Mouse (Mus musculus) liver, embryonic 12.5 days (tissue): ENCODE results near the gene Isoc2a. TPM values are rescaled to one million over a fixed set of nuclear protein-coding genes. Genes with fewer than 3 reads are reported as not detected.
"Not testable (repeated sequence)": the region's sequence is repeated elsewhere in the genome, so short reads cannot be mapped to it uniquely, and the experiment has no call there.

Source experiments
- ATAC-seq: fragments of 200-750 bp; cut with Nextera tagmentation; 2 replicates; pipeline ENCODE4 v1.8.0; 2017; ENCODE audit warnings: moderate number of reproducible peaks, mild to moderate bottlenecking, moderate library complexity
- H3K27ac ChIP-seq: fragments of 300-500 bp; sonication (generic); 2 replicates; pipeline ENCODE4 v1.5.1; 2016; ENCODE audit warnings: mild to moderate bottlenecking
- H3K27me3 ChIP-seq: fragments of 300-500 bp; sonication (generic); replicated peaks from 2 replicates; pipeline ENCODE4 v1.6.1; 2016; ENCODE audit warnings: mild to moderate bottlenecking, moderate library complexity
- H3K36me3 ChIP-seq: fragments of 300-500 bp; sonication (generic); 2 replicates; pipeline ENCODE4 v1.6.1; 2016; ENCODE audit warnings: mild to moderate bottlenecking, moderate library complexity
- H3K4me1 ChIP-seq: fragments of 300-500 bp; sonication (generic); 2 replicates; pipeline ENCODE4 v1.6.1; 2016
- H3K4me2 ChIP-seq: fragments of 300-500 bp; sonication (generic); 2 replicates; pipeline ENCODE4 v1.6.1; 2016; ENCODE audit warnings: mild to moderate bottlenecking, moderate library complexity
- H3K4me3 ChIP-seq: fragments of 300-500 bp; sonication (generic); 2 replicates; pipeline ENCODE4 v1.5.1; 2016; ENCODE audit warnings: mild to moderate bottlenecking, moderate library complexity
- H3K9ac ChIP-seq: fragments of 300-500 bp; sonication (generic); 2 replicates; pipeline ENCODE4 v1.6.1; 2016; ENCODE audit warnings: mild to moderate bottlenecking, moderate library complexity
- H3K9me3 ChIP-seq: fragments of 300-500 bp; sonication (generic); replicated peaks from 2 replicates; pipeline ENCODE4 v1.6.1; 2016; ENCODE audit warnings: mild to moderate bottlenecking, moderate library complexity
- WGBS: fragments of 180-500 bp; shearing (Covaris S2); methylation state at CpG from one replicate; pipeline ENCODE4 v1.1.7; 2016; ENCODE audit not compliant: insufficient replicate concordance; 5-methylcytosine and 5-hydroxymethylcytosine counted together
- polyA plus RNA-seq: library from polyadenylated mRNA; unstranded; fragments of >200 nt; fragmentation: Nextera tagmentation; extraction: Ambion mirVana; gene quantifications from 2 replicates; pipeline ENCODE4 v1.2.1, GENCODE M21; 2016

Isoc2a gene
- polyA plus RNA-seq, 1 experiment from 2014 or later, result 0.95 TPM

DNA sequence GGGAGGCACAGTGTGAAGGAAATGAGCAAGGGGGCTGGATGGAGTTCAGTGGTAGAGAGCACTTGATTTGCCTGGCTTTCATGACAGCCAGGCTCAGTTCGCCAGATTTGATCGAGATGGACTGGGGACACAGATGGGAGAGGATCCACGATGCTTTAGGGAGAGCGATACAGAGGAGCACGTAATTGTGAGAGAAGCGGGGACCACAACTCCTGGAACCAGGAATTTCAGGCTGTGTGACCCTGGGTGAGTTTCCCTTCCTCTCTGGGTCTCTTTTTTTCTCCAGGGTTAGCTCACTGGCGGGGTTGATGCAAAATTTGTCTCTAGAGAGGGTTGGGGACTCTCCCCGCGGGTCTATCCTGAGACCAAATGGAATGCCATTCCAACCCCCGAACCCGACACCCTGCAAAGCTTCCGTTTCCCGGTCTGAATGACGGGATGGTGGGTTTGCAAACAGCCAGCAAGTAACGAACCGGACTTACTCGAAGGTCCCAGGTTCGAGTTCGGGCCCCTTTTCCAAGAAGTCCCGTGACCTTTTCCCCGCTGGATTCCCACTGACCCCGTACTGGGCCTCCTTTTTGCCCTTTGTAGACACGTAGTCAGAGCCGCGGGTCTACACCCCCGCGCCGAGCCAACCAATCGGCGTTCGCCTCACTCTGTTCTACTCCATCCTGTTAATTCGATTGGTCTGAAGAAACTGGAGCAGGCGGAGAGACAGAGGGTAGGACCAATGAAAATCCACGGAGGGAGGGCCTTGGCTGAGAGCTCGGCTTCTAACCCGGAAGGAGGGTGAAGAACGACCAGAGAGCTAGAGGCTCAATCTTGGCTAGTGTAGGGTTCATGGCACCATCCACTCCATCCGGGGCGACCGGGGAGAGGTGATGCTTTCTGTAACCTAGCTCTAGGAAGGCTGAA is 11.1 kb upstream of the Isoc2a start:
- 4% methylated on average over 40 of the region's 40 CpGs for WGBS
- Histone ChIP-seq H3K9ac (peak overlapping the region; percentile 79), H3K9me3 (no peaks in the 10 kb centered on the region)

DNA sequence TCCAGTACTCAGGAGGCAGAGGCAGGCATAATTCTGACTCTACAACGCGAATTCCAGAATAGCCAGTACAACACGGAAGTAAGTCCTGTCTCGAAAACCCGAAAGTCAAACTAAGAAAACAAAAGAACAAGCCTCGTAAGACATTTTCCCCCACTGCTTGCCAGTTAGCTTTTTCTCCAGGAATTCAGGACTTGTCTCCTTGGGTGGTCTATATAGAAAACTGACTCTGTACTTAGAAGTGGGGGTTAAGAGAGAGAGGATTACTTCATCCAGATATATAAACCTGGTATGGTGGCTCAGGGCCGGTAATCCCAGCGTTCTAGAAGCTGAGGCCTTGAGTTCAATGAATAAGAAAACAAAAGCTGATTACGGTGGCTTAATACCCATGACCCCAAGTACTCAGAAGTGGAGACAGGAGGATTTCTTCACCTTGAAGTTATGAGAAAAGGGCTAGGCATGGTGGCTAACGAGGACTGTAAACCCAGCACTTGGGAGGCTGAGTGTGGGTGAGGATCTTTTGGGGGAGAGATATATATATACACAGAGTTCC is 10.2 kb upstream of the Isoc2a start:
- Histone ChIP-seq H3K4me3 (peak overlapping the region; percentile 68), H3K9ac (peak overlapping the region; percentile 79), H3K9me3 (no peaks in the 10 kb centered on the region), H3K4me2 (peak overlapping the region; percentile 81), H3K27me3 (peaks cover 4% of the 10 kb centered on the region; the same call in 1 of the 2 replicates), H3K27ac (peak overlapping the region; percentile 66), H3K4me1 (peaks cover 23% of the 10 kb centered on the region), H3K36me3 (no peaks in the 10 kb centered on the region)
- no peak for ATAC-seq
- WGBS, result 44% methylated on average over 10 of the region's 10 CpGs

More for the DNA sequence above, 11.1 kb upstream of the Isoc2a start:
- peak; percentile 100 for ATAC-seq
- Histone ChIP-seq H3K27me3 (peaks cover 4% of the 10 kb centered on the region; the same call in 1 of the 2 replicates), H3K4me3 (peak overlapping the region; percentile 68), H3K36me3 (no peaks in the 10 kb centered on the region), H3K27ac (peak overlapping the region; percentile 66), H3K4me2 (peak overlapping the region; percentile 81), H3K4me1 (peaks cover 23% of the 10 kb centered on the region)

DNA sequence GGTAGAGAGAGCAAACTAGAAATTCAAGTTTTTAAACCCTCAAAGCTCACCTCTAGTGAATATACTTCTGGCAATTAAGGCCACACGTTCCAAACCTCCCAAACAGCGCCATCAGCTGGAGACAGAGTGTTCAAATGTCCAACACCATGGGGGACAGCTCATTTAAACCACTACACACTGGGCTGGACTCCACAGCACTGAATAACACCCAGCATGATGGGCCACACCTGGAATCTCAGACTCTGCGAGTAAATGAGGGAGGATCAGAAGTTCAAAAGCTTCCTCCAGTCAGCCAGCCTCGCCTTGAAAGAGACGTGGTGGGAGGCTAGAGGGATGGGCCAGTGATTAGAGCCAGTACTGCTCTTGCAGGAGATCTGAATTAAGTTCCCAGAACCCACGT is 6.8 kb upstream of the Isoc2a start, which contains the start of gene Isoc2b:
Gene Isoc2b, minus strand, starts transcription at position 126 of the 400 bp plus-strand sequence.
- Histone ChIP-seq H3K36me3 (no peaks in the 10 kb centered on the region), H3K9ac (no peak within 1 kb of the TSS), H3K4me3 (no peak within 1 kb of the TSS), H3K9me3 (no peaks in the 10 kb centered on the region), H3K27me3 (0 out of 2 replicates have a peak, but pooled peaks cover 4% of the 10 kb centered on the region), H3K4me2 (no peak within 1 kb of the TSS), H3K4me1 (peaks cover 23% of the 10 kb centered on the region), H3K27ac (no peak within 1 kb of the TSS)
- no peak for ATAC-seq
- WGBS, result 47% methylated on average over 6 of the region's 6 CpGs

DNA sequence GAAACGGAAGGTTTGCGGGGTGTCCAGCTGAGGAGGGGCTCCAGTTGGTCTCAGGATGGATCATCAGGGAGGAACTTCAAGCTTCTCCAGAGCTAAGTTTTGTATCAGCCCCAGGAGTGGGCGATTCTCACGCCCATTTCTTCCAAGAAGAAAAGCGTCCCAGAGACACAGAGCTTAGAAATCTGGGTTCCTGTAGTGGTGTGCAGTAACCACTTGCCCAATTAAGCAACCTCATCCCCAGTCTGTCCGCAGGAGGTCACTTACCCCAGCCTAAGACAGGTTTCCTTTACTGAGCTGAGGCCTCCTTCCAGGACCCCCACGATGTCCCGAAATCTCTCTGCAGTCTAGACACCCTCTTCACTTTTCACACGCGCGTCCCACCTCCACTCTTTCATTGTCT is 273 bp downstream of the Isoc2a start:
- peak overlapping the region; percentile 69 for H3K27ac ChIP-seq
- peak; percentile 13; the same call in 1 of the 2 replicates for ATAC-seq

DNA sequence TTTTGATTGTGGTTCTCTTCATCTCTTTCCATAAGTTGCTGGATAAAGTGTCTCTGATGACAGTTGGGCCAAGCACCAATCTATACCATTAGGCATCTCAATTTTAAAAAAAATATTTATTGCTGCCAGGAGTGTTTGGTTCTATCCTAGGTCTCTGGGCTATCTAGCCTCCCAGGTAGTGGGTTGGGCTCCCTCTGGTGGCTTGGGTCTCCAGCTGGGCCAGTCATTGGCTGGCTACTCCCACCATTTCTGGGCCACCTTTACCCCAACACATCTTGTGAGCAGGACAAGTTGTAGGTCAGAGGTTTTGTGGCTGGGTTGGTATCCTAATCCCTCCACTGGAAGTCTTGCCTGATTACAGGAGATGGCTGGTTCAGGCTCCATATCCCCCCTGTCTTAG is 1.2 kb downstream of the Isoc2a start:
- Histone ChIP-seq H3K9me3 (peaks cover 6% of the 10 kb centered on the region; the same call in 1 of the 2 replicates), H3K36me3 (peaks cover 12% of the 10 kb centered on the region), H3K4me1 (peaks cover 34% of the 10 kb centered on the region), H3K4me2 (peak overlapping the region; percentile 96), H3K9ac (no peak overlapping the region), H3K27me3 (no peaks in the 10 kb centered on the region), H3K4me3 (peak overlapping the region; percentile 66), H3K27ac (no peak overlapping the region)
- ATAC-seq, result no peak

More for the DNA sequence above, 273 bp downstream of the Isoc2a start:
- Histone ChIP-seq H3K9me3 (peaks cover 6% of the 10 kb centered on the region; the same call in 1 of the 2 replicates), H3K4me2 (peak overlapping the region; percentile 96), H3K4me3 (peak overlapping the region; percentile 66), H3K27me3 (no peaks in the 10 kb centered on the region), H3K9ac (peak overlapping the region; percentile 72), H3K4me1 (peaks cover 34% of the 10 kb centered on the region), H3K36me3 (peaks cover 5% of the 10 kb centered on the region)
- WGBS, result 5% methylated on average over 11 of the region's 11 CpGs

DNA sequence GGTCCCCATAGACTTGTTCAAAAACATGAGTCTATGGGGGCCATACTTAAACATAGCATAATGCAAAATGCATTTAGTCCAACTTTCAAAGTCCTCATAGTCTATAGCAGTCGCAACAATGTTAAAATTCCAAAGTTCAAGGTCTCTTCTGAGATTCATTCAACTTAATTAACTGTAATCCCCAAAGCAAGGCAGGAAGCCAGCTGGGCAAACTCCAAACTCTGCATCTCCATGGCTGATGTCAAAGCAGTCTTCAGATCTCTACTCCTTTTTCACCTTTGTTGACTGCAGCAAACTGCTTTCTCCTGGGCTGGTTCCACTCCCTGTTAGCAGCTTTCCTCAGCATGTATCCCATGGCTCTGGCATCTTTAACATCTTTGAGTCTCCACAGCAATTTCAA is 2.1 kb downstream of the Isoc2a start:
- WGBS, result 77% methylated on average over 1 of the region's 1 CpGs
- peaks cover 34% of the 10 kb centered on the region for H3K4me1 ChIP-seq
- not testable (repeated sequence) for H3K4me3 ChIP-seq, H3K4me2 ChIP-seq, H3K27me3 ChIP-seq, H3K9me3 ChIP-seq, H3K27ac ChIP-seq, H3K9ac ChIP-seq, ATAC-seq
- peaks cover 17% of the 10 kb centered on the region for H3K36me3 ChIP-seq

DNA sequence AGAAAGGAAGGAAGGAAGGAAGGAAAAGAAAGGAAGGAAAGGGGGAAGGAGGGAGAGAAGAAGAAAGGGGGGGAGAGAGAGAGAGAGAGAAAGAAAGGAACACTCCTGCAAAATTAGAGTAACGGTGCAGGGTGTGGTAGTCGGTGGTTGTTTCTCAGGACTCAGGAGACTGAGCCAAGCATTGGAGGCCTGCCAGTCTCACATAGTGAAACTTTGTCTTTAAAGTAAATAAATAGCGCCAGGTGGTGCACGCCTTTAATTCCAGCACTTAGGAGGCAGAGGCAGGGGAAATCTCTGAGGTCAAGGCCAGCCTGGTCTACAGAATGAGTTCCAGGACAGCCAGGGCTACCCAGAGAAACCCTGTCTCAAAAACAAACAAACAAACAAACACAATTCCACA is 9.7 kb downstream of the Isoc2a start:
- peaks cover 24% of the 10 kb centered on the region for H3K36me3 ChIP-seq
- no peak overlapping the region for H3K4me2 ChIP-seq
- 74% methylated on average over 4 of the region's 4 CpGs for WGBS
- ATAC-seq, result no peak
- no peaks in the 10 kb centered on the region for H3K27me3 ChIP-seq
- H3K9ac ChIP-seq, result no peak overlapping the region
- H3K4me3 ChIP-seq, result no peak overlapping the region
- peaks cover 4% of the 10 kb centered on the region; the same call in 1 of the 2 replicates for H3K9me3 ChIP-seq
- H3K4me1 ChIP-seq, result no peaks in the 10 kb centered on the region
- no peak overlapping the region for H3K27ac ChIP-seq

DNA sequence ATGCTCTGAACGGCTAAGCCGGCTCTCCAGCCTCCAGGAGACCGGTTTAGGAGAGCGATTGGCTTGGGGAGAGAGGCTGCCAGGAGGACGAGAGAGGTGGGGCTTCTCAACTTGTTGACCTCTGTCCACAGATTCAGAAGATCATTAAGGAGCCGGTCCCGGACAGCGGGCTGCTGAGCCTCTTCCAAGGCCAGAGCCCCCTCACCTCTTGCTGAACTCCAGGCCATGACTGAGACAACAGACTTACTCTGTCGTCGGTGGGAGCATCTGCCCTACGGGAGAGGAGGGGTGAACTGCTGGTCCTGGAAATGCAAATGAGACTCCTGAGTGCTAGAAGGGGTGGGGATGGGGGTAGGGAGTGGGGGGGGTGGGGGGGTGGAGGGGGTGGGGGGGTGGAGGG is 18.2 kb downstream of the Isoc2a start:
- Histone ChIP-seq H3K9ac (no peak overlapping the region), H3K27ac (no peak overlapping the region), H3K4me2 (no peak overlapping the region), H3K27me3 (peaks cover 6% of the 10 kb centered on the region; the same call in 1 of the 2 replicates), H3K4me1 (peaks cover 14% of the 10 kb centered on the region), H3K4me3 (no peak overlapping the region), H3K9me3 (no peaks in the 10 kb centered on the region), H3K36me3 (peaks cover 17% of the 10 kb centered on the region; the same call in 1 of the 2 replicates)
- ATAC-seq, result no peak
- 72% methylated on average over 11 of the region's 11 CpGs for WGBS

DNA sequence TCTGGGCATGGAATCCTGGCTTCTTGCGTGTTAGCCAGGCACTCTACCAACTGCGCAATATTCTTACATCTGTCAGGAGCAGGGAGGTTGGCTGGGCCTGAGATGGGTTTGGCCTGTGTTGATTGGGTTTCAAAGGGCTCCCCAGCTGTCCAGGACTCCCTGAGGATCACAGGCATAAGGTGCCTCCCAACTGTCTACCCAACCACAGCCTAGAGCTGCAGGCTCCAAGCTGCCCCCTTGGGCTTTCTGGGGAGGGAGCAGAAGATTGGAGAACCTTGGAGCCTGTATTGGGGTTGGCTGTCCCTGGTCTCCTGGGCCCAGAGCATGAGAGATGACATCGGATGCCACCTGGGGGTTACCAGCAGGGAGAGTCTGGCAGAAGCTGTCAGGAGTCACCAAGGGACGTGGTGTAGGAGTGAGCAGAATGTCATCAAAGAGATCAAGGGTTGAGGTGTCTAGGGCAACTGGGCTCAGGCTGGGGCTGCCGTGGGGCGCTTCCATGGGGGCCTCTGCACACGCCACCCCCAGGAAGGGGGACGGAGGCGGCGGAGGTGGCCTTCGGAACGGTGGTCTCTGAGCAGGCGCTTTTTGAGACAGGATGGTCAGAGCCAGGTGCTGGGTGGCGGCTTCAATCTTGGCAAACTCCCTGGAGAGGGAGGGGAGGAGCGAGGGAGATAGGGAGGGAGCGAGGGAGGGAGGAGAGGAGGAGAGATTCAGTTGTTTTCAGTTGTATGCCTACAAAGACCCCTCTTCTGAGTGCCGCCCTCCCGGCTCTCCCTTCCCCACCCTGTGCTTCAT is 22.1 kb downstream of the Isoc2a start:
- H3K9me3 ChIP-seq, result 0 out of 2 replicates have a peak, but pooled peaks cover 5% of the 10 kb centered on the region
- H3K4me2 ChIP-seq, result peak overlapping the region; percentile 76
- H3K36me3 ChIP-seq, result 0 out of 2 replicates have a peak, but pooled peaks cover 2% of the 10 kb centered on the region
- peak overlapping the region; percentile 67 for H3K9ac ChIP-seq
- 36% methylated on average over 17 of the region's 18 CpGs for WGBS
- peak overlapping the region; percentile 53 for H3K4me3 ChIP-seq
- peak overlapping the region; percentile 43 for H3K27ac ChIP-seq
- H3K4me1 ChIP-seq, result peaks cover 22% of the 10 kb centered on the region
- ATAC-seq, result peak; percentile 22; the same call in 1 of the 2 replicates
- peaks cover 6% of the 10 kb centered on the region; the same call in 1 of the 2 replicates for H3K27me3 ChIP-seq

DNA sequence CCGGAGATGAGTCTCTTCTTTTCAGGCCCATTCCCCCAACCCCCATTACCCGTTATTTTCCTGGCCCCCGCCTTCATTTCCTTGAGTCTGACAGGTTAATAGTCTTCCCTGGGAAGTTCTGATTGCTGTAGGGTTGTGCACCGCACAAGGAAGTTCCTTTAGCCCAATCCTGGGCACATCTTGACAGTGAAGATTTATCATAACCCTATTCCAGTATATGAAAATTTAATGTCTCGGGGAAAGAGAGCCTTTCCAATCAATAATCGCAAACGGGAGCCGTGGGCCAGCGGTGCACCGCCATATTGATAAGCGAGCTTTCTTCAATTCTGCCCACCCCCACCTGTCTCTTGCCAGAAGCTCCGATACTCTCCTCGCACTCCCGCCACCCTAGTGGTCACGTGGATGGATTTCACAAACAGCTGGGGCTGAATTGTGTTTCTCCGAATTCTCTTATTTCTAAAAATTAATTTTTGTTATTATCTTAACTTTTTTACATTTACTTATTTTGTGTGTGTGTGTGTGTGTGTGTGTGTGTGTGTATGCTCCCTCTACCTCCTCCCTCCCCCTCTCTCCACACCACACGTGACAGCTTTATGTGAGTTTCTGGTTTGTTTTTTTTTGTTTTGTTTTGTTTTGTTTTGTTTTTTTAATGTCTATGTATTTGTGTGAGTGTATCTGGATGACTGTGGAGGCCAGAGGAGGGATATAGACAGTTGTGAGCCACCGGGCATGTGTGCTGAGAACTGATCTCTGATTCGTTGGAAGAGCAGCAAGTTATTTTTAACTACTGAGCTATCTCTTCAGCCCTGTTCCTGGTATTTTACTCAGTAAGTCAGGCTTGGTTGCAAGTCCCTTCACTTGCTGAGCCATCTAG is 22.9 kb downstream of the Isoc2a start:
- 7% methylated on average over 19 of the region's 19 CpGs for WGBS
- H3K4me2 ChIP-seq, result peak overlapping the region; percentile 76
- peaks cover 22% of the 10 kb centered on the region for H3K4me1 ChIP-seq
- 0 out of 2 replicates have a peak, but pooled peaks cover 2% of the 10 kb centered on the region for H3K36me3 ChIP-seq
- ATAC-seq, result peak; percentile 82
- H3K9me3 ChIP-seq, result 0 out of 2 replicates have a peak, but pooled peaks cover 5% of the 10 kb centered on the region
- H3K27ac ChIP-seq, result peak overlapping the region; percentile 87
- peak overlapping the region; percentile 53 for H3K4me3 ChIP-seq
- peak overlapping the region; percentile 67 for H3K9ac ChIP-seq
- H3K27me3 ChIP-seq, result peaks cover 6% of the 10 kb centered on the region; the same call in 1 of the 2 replicates
